Mouse (Mus musculus): ENCODE data around the gene Lbr.

Lbr gene

DNA sequence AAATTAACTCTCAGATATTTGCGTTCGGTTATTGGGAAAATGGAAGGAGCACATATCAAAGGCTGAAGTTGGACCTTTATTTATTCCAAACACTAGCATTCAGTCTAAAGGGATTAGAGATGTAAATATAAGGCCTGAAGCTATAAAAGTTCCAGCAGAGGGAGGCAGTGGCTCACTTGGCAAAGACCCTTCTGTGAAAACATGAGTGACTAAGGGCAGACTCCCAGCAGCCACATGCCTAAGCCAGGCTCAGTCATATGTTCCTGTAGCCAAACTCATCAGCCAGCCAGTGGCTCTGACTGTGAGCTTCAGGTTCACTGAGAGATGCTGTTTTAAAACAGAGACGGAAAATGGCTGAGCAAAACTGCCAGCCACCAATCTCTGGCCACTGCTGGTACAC, 71.0 kb downstream of the Lbr start:
- no peak for DNase-seq (ENCODE audit: low read depth, low spot score)

DNA sequence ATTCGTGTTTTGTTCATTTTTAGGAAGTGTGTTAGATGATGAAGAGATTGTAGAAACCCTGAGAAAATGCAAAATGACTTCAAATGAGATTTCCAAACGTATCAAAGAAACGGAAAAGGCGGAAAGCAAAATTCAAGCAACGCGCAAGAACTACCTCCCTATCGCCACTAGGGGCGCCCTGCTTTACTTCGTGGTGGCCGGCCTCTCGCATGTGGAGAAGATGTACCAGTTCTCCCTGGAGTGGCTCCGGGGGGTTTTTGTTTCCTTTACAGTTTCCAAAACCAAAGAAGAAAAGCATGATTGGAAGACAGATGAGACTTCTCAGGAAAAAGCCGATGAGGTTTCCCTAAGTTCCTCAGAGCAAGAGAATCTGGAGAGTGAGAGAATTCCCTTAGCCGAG, 73.5 kb downstream of the Lbr start:
- DNase-seq (ENCODE audit: low read depth, low spot score) = no peak
